Mouse (Mus musculus) megakaryocyte, embryonic 14.5 days (primary cell): ENCODE results near the gene Rgs9. TPM values are rescaled to one million over a fixed set of nuclear protein-coding genes. Genes with fewer than 3 reads are reported as not detected.
"Not testable (repeated sequence)": the region's sequence is repeated elsewhere in the genome, so short reads cannot be mapped to it uniquely, and the experiment has no call there.

ENCODE experiments used
- H3K27me3 ChIP-seq: replicated peaks from 2 replicates; pipeline ENCODE3; 2012; ENCODE audit warnings: inconsistent platforms
- H3K36me3 ChIP-seq: replicated peaks from 2 replicates; pipeline ENCODE3; 2012; ENCODE audit warnings: low read length, inconsistent platforms, mixed read lengths
- H3K4me1 ChIP-seq: 2 replicates; pipeline ENCODE4 v1.6.1; 2012; ENCODE audit warnings: inconsistent platforms
- H3K4me3 ChIP-seq: replicated peaks from 2 replicates; pipeline ENCODE3; 2012; ENCODE audit warnings: moderate library complexity, mild to moderate bottlenecking, inconsistent platforms
- H3K9me3 ChIP-seq: 2 replicates; pipeline ENCODE4 v1.6.1; 2012; ENCODE audit warnings: inconsistent platforms
- FLI1 ChIP-seq: IDR thresholded peaks from 2 replicates; pipeline ENCODE4 v1.6.1; 2012; ENCODE audit warnings: low read length, inconsistent platforms, mixed read lengths
- GATA1 ChIP-seq: IDR thresholded peaks from 3 replicates; pipeline ENCODE4 v1.6.1; 2012; ENCODE audit warnings: mixed read lengths, low read length, inconsistent platforms, borderline replicate concordance
- polyA plus RNA-seq: library from polyadenylated mRNA; stranded (reverse); fragments of >175 nt; gene quantifications from 2 replicates; pipeline ENCODE4 v1.2.3, GENCODE M21; 2012; ENCODE audit warnings: low replicate concordance; ENCODE audit not compliant: insufficient read depth

Gene Rgs9
- polyA plus RNA-seq, 1 experiment: 1.7 TPM

DNA sequence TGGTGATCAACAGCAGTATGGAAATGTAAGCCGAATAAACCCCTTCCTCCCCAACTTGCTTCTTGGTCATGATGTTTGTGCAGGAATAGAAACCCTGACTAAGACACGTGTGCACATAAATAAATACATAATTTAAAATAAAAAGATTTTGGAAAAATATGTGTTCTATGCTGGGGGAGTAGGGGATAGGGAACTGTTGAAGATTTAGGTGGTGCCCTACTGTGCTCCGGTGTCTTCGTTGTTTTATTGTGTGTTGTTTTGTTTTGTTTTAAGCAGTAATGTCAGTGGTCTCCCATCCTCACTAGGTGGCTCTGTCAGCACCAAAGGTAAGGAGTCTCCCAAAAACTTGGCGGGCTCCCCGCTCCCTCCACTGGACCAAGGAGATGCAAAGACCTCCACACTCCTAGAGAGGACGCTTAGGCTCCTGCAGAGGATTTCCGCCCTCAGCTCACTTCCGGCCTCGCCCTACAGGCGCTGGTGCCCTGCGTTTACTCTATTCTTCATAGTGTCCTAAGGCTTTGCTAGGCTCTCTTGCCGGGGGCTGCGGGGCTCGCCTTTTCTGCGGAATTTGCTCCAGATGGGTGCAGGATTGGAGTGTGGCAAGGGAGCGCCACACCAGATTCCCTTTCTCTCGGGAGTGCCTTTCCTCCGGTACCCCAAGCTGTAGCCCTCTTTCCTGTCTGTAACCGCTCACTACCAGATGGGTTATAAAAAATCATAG lies 14.1 kb upstream of the Rgs9 start:
- TF ChIP-seq FLI1 (no peak), GATA1 (no peak)
- peaks cover 19% of the 10 kb centered on the region for H3K4me1 ChIP-seq
- peaks cover 14% of the 10 kb centered on the region for H3K9me3 ChIP-seq
- peaks cover 2% of the 10 kb centered on the region for H3K27me3 ChIP-seq
- no peaks in the 10 kb centered on the region for H3K36me3 ChIP-seq
- peak overlapping the region; percentile 91 for H3K4me3 ChIP-seq

DNA sequence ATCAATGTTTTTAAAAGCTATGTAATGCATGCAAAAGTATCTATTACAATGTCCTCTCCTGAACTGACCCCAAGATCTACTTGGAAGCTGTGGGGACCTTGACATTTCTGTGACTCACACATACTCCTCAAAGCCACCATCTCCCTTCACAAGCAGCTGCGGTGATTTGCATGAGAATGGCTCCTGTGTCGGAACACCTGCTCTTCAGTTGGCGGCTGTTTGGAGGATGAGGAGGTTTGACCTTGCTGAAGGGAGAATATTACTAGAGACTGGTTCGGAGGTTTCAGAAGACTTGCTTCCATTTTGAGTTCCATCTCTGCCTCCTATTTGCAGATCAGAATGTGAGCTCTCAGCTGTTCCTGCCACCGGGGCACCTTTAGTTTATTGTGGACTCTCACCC lies 7.8 kb upstream of the Rgs9 start:
- H3K9me3 ChIP-seq: peaks cover 19% of the 10 kb centered on the region
- peaks cover 15% of the 10 kb centered on the region for H3K4me1 ChIP-seq
- H3K27me3 ChIP-seq: peaks cover under 1% of the 10 kb centered on the region
- no peaks in the 10 kb centered on the region for H3K36me3 ChIP-seq
- no peak overlapping the region for H3K4me3 ChIP-seq
- TF ChIP-seq GATA1 (no peak), FLI1 (no peak)

- Histone ChIP-seq H3K9me3 (peaks cover 14% of the 10 kb centered on the region), H3K36me3 (no peaks in the 10 kb centered on the region), H3K27me3 (peaks cover 14% of the 10 kb centered on the region), H3K4me1 (peaks cover 24% of the 10 kb centered on the region), H3K4me3 (no peak overlapping the region)
- TF ChIP-seq FLI1: no peak
- TF ChIP-seq GATA1: no peak
Observed at GRCm38 (mm10) chr11:109302338-109302737, 4.4 kb upstream of the Rgs9 start.

DNA sequence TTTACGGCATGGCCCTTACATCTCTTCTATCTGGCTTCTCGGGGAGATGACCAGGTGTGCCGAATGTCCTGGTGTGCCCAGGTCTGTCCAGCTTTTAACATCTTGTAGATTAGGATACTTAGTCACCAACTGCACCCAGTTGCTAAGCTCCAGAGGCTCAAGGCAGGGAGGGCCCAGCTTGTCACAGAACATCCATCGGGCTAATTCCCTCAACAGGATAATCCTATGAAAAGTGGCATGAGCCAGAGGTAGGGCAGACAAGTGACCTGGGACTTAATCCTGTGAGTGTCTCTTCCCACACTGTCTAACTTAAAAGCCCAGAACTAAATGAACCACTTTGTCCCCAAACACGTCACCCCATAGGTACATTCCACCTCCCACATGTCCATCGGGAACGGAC lies 898 bp downstream of the Rgs9 start:
- H3K36me3 ChIP-seq: no peaks in the 10 kb centered on the region
- peaks cover 46% of the 10 kb centered on the region for H3K4me1 ChIP-seq
- peaks cover 34% of the 10 kb centered on the region for H3K27me3 ChIP-seq
- H3K4me3 ChIP-seq: no peak overlapping the region
- TF ChIP-seq FLI1: no peak
- no peak for TF ChIP-seq GATA1
- no peaks in the 10 kb centered on the region for H3K9me3 ChIP-seq

- H3K9me3 ChIP-seq: no peaks in the 10 kb centered on the region
- no peaks in the 10 kb centered on the region for H3K36me3 ChIP-seq
- TF ChIP-seq FLI1 (no peak), GATA1 (no peak)
Observed at GRCm38 (mm10) chr11:109292056-109292455, 5.9 kb downstream of the Rgs9 start.

GRCm38 (mm10) chr11:109289378-109289777 lies 8.6 kb downstream of the Rgs9 start:
- not testable (repeated sequence) for H3K36me3 ChIP-seq

More at GRCm38 (mm10) chr11:109292056-109292455, 5.9 kb downstream of the Rgs9 start:
- Histone ChIP-seq H3K4me1 (peaks cover 28% of the 10 kb centered on the region), H3K27me3 (peaks cover 19% of the 10 kb centered on the region), H3K4me3 (no peak overlapping the region)

DNA sequence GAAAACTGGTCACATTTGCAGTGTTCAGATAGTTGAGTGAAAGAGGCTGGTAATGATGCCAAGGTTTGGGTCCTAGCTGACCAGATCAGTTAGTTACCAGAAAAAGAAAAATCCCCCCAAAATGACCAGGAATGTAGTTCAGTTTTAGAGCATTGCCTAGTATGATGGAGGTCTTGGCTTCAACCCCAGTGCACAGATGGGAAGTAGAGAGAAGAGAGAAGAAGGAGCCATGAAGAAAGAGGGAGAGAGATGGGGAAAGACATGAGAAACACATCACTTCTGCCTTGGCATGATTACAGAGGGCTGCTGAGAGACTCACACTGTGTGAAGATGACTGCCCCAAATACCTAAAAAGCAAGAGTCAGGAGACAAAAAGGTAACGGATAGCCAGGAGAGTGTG lies 13.1 kb downstream of the Rgs9 start:
- Histone ChIP-seq H3K27me3 (peaks cover 2% of the 10 kb centered on the region), H3K4me3 (no peak overlapping the region), H3K36me3 (no peaks in the 10 kb centered on the region), H3K9me3 (peaks cover 20% of the 10 kb centered on the region), H3K4me1 (peaks cover 32% of the 10 kb centered on the region)
- TF ChIP-seq FLI1: no peak

More at GRCm38 (mm10) chr11:109289378-109289777, 8.6 kb downstream of the Rgs9 start:
- H3K27me3 ChIP-seq, H3K4me3 ChIP-seq, H3K9me3 ChIP-seq: not testable (repeated sequence)
- H3K4me1 ChIP-seq: peaks cover 22% of the 10 kb centered on the region

DNA sequence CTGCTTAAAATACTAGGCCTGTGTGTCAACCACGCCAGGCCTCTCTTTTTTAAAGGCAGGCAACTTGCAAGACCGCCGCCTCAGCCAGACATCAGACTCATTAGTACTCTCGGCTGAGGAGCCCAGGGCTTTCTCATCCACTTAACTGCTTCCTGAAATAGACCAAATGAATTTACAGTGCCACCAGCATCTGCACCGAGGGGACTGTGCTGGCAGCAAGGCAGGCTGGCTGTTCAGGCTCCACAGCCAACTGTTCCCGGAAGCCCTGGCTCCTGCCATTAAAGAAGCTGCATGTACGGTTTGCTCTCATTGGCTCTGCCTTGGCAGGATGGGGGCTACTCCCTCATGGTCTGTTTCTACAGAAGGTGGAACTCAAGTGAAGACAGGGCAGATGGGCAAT lies 19.7 kb downstream of the Rgs9 start:
- Histone ChIP-seq H3K27me3 (no peaks in the 10 kb centered on the region), H3K4me1 (peaks cover 15% of the 10 kb centered on the region), H3K36me3 (no peaks in the 10 kb centered on the region), H3K9me3 (peaks cover 31% of the 10 kb centered on the region), H3K4me3 (no peak overlapping the region)
- TF ChIP-seq GATA1: no peak
- TF ChIP-seq FLI1: no peak

DNA sequence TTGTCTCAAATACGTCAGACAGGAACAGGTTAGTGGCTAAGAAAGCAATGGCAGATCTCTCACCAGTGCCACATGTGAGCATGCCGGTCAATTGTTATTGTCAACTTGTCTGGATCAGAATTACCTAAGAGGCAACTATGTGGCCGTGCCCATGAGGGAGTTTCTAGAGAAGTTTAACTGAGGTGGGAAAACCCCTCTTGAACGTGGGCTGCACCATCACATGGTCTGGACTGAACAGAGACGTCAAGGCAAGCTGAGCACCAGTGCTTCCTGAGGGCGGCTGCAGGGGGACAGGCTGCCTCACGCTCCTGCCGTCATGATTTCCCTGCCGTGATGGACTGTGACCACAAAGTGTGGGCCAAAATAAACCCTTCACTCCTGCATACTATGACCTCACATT lies 26.5 kb downstream of the Rgs9 start:
- peak overlapping the region; percentile 43 for H3K4me3 ChIP-seq
- peaks cover 57% of the 10 kb centered on the region for H3K4me1 ChIP-seq
- peaks cover 4% of the 10 kb centered on the region for H3K9me3 ChIP-seq
- no peaks in the 10 kb centered on the region for H3K27me3 ChIP-seq
- peaks cover 5% of the 10 kb centered on the region for H3K36me3 ChIP-seq
- TF ChIP-seq FLI1 (no peak), GATA1 (no peak)

DNA sequence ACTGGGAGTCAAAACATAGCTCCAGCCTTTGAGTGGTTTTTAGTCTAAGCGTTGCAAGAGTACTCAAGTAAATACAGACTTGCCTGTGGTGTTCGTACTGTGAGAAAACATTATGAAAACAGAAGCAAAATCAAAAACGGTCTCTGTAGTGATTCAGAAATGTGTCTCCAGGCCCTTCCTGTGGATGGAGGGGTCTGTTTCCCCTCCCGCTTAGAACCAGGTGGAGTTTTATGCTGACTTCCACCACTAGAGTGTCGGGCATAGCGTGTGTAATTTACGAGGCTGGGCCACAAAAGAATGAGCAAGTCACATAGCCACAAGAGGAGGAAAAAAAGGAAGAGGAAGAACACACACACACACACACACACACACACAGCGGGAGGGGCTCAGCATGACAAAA lies 27.6 kb downstream of the Rgs9 start:
- Histone ChIP-seq H3K36me3 (peaks cover 5% of the 10 kb centered on the region), H3K9me3 (peaks cover 4% of the 10 kb centered on the region), H3K4me3 (peak overlapping the region; percentile 18), H3K27me3 (no peaks in the 10 kb centered on the region), H3K4me1 (peaks cover 67% of the 10 kb centered on the region)
- no peak for TF ChIP-seq GATA1
- no peak for TF ChIP-seq FLI1
